Mouse (Mus musculus): Measurements from ENCODE around the gene Flt3. TPM values are rescaled to one million over a fixed set of nuclear protein-coding genes. Genes with fewer than 3 reads are reported as not detected.

The Flt3 gene
- total and polyA plus RNA-seq, 3 experiments, result 0.01 TPM; not detected in 2

DNA sequence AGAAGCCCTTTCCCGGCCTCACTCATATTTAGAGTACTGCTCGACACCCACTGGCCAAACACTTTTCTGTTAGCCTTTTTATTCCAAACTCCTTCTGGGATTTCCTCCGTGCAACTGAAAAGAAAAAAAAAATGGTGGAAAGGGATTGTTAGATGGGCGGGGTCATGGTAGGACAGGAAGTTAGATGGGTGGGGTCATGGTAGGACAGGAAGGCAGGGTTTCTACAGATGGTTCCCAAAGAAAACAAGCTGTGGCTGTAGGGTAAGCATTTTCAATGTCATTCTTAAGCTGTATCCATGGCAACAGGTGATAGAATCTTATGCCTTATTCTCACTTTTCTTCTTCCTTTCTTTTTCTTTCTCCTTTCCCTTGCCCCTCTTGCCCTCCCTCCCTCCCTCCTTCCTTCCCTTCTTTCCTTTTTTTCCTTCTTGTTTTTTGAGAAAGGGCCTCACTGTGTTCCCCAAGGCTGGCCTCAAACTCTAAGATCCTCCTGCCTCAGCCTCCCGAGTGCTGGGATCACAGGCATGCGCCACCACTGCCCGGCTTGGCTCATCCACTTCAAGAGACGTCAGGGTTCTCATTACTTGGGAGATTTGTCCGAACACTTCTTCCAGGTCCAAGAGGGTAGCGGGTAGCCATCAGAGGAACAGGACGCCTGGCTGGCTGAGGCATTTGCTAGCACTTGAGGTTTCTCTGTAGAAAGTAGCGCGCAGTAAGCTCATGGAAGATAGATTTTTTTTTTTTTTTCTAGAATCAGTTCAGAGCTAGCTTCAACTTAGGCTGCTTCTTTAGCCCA lies 43.8 kb downstream of the Flt3 start:
- no peak overlapping the region for H3K9ac ChIP-seq (ENCODE audit: control insufficient read depth, low read depth, low read length, poor library complexity, severe bottlenecking)
- TF ChIP-seq TCF12 (IDR thresholded peaks at IDR 0.05; ENCODE audit: low read depth, low read length), result no peak
- TF ChIP-seq POLR2A (IDR thresholded peaks at IDR 0.05; ENCODE audit: control insufficient read depth in 1 of 2, insufficient read depth in 1 of 2, low read depth in 1 of 2, low read length in 2 of 2, poor library complexity in 1 of 2), result no peak
- no peak for TF ChIP-seq CTCF (IDR thresholded peaks at IDR 0.05 in 2 of 3, conservative IDR thresholded peaks at IDR 0.05 in 1 of 3; ENCODE audit: control insufficient read depth in 1 of 3, insufficient read depth in 1 of 3, low read depth in 2 of 3, low read length in 3 of 3, poor library complexity in 1 of 3, severe bottlenecking in 1 of 3)
- no peak for TF ChIP-seq E2F4 (IDR thresholded peaks at IDR 0.05; ENCODE audit: borderline replicate concordance, low read depth, low read length)
- TF ChIP-seq ZC3H11A (IDR thresholded peaks at IDR 0.05; ENCODE audit: low read depth, low read length), result no peak
- no peak for TF ChIP-seq ZKSCAN1 (IDR thresholded peaks at IDR 0.05; ENCODE audit: low read depth, low read length)
- no peak for TF ChIP-seq SIN3A (IDR thresholded peaks at IDR 0.05; ENCODE audit: low read length)
- TF ChIP-seq SMC3 (IDR thresholded peaks at IDR 0.05; ENCODE audit: low read depth, low read length), result no peak
- no peak for TF ChIP-seq ELF1 (IDR thresholded peaks at IDR 0.05; ENCODE audit: low read depth, low read length)
- TF ChIP-seq MAZ (IDR thresholded peaks at IDR 0.05; ENCODE audit: low read depth, low read length), result no peak
- no peak for TF ChIP-seq POLR2AphosphoS2 (IDR thresholded peaks at IDR 0.05; ENCODE audit: low read length)
- no peak for TF ChIP-seq POLR2AphosphoS5 (IDR thresholded peaks at IDR 0.05; ENCODE audit: borderline replicate concordance, low read depth, low read length)
- TF ChIP-seq TAL1 (IDR thresholded peaks at IDR 0.05; ENCODE audit: low read length), result no peak
- no peak for TF ChIP-seq BHLHE40 (IDR thresholded peaks at IDR 0.05; ENCODE audit: borderline replicate concordance, low read depth, low read length)
- no peak overlapping the region for H3K4me3 ChIP-seq (ENCODE audit: control insufficient read depth in 1 of 2, insufficient read depth in 1 of 2, low read depth in 2 of 2, low read length in 2 of 2)
- H3K27me3 ChIP-seq (ENCODE audit: control insufficient read depth in 1 of 2, insufficient read depth in 2 of 2, low read length in 2 of 2), result no peaks in the 10 kb centered on the region; a peak in 1 of 4 replicates
- H3K79me2 ChIP-seq (ENCODE audit: control insufficient read depth, insufficient read depth, low read length, poor library complexity), result no peaks in the 10 kb centered on the region
- no peak overlapping the region for H3K27ac ChIP-seq (ENCODE audit: control insufficient read depth, low read depth, low read length)
- H3K36me3 ChIP-seq (ENCODE audit: control insufficient read depth in 1 of 2, insufficient read depth in 2 of 2, low read length in 2 of 2), result no peaks in the 10 kb centered on the region
- no peak for DNase-seq (ENCODE audit: low read depth, low spot score)
- H3K9me3 ChIP-seq (replicated peaks; ENCODE audit: insufficient read depth, low read length), result no peaks in the 10 kb centered on the region
- no peaks in the 10 kb centered on the region for H3K4me1 ChIP-seq (ENCODE audit: control insufficient read depth in 1 of 2, insufficient read depth in 2 of 2, low read length in 2 of 2)

DNA sequence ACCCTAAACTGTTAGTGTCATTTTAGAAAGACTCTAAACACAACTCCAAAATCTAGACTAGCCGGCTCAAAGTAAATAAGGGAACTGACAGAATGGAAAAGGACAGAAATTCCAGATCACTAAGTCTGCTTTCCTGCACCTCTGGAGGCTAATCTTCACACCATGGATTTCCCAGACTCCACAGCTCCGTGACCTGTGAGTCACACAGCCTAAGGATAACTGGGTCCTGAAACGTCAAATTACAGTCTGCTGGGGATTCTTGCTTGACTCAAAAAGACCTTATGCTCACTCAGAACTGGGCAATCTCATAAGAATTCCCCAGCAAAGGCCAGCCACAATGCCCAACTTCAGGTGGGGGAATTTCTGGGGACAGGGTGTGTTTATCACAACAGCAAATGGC lies 44.5 kb downstream of the Flt3 start:
- H3K4me3 ChIP-seq (ENCODE audit: control insufficient read depth in 1 of 2, insufficient read depth in 1 of 2, low read depth in 2 of 2, low read length in 2 of 2), result no peak overlapping the region
- H3K36me3 ChIP-seq (ENCODE audit: control insufficient read depth in 1 of 2, insufficient read depth in 2 of 2, low read length in 2 of 2), result no peaks in the 10 kb centered on the region
- no peaks in the 10 kb centered on the region for H3K9me3 ChIP-seq (replicated peaks; ENCODE audit: insufficient read depth, low read length)
- no peaks in the 10 kb centered on the region; a peak in 1 of 4 replicates for H3K27me3 ChIP-seq (ENCODE audit: control insufficient read depth in 1 of 2, insufficient read depth in 2 of 2, low read length in 2 of 2)
- H3K4me1 ChIP-seq (ENCODE audit: control insufficient read depth in 1 of 2, insufficient read depth in 2 of 2, low read length in 2 of 2), result no peaks in the 10 kb centered on the region
- TF ChIP-seq NELFE (IDR thresholded peaks at IDR 0.05; ENCODE audit: low read depth, low read length), result no peak
- no peak for TF ChIP-seq BHLHE40 (IDR thresholded peaks at IDR 0.05; ENCODE audit: borderline replicate concordance, low read depth, low read length)
- TF ChIP-seq NRF1 (IDR thresholded peaks at IDR 0.05; ENCODE audit: insufficient read depth, low read depth, low read length, poor library complexity, severe bottlenecking), result no peak
- TF ChIP-seq GATA1 (IDR thresholded peaks at IDR 0.05; ENCODE audit: low read depth, low read length), result no peak
- TF ChIP-seq RCOR1 (IDR thresholded peaks at IDR 0.05; ENCODE audit: low read depth, low read length), result no peak
- TF ChIP-seq USF2 (IDR thresholded peaks at IDR 0.05; ENCODE audit: borderline replicate concordance in 1 of 2, insufficient read depth in 1 of 2, low read depth in 1 of 2, low read length in 2 of 2), result no peak
- no peak for TF ChIP-seq ZKSCAN1 (IDR thresholded peaks at IDR 0.05; ENCODE audit: low read depth, low read length)
- no peak for TF ChIP-seq MYC (IDR thresholded peaks at IDR 0.05; ENCODE audit: low read depth, low read length)
- TF ChIP-seq JUND (IDR thresholded peaks at IDR 0.05; ENCODE audit: low read depth, low read length), result no peak
- no peak for TF ChIP-seq POLR2AphosphoS5 (IDR thresholded peaks at IDR 0.05; ENCODE audit: borderline replicate concordance, low read depth, low read length)
- TF ChIP-seq MAZ (IDR thresholded peaks at IDR 0.05; ENCODE audit: low read depth, low read length), result no peak
- TF ChIP-seq USF1 (IDR thresholded peaks at IDR 0.05; ENCODE audit: low read depth, low read length), result no peak
- H3K79me2 ChIP-seq (ENCODE audit: control insufficient read depth, insufficient read depth, low read length, poor library complexity), result no peaks in the 10 kb centered on the region
- H3K9ac ChIP-seq (ENCODE audit: control insufficient read depth, low read depth, low read length, poor library complexity, severe bottlenecking), result no peak overlapping the region
- H3K27ac ChIP-seq (ENCODE audit: control insufficient read depth, low read depth, low read length), result no peak overlapping the region
- DNase-seq (ENCODE audit: low read depth, low spot score), result no peak

Measured in MEL (cell line).